ENCODE assay signal across 11 mouse cellular contexts in the genomic region with DNA sequence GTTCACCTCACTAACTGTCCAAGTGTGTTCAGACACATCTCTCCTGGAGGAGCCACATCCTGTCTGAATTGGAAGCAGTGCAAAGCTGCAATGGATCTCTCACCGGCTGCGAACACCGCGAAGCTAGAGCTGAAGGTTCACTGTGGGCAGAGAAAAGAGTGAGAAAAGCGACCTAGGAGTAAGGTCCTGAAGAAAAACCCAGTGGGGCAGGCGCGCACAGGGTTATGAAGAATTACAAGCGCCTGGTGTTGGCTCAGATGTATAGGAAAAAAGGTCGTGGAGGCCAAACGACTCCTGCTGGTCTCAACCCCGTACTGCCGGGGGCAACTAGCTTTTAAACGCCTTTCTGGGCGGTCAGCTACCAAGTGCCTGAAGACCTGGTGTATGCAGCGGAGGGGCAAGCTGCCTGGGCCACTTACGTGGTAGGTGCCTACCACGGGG. TPM values are rescaled to one million over a fixed set of nuclear protein-coding genes. Genes with fewer than 3 reads are reported as not detected.
DNase-seq lines count a peak whose midpoint lies in the region; ATAC-seq and TF ChIP-seq lines count a peak whose summit lies in the region.
"Had no signal": no experiment of that assay in that cellular context is flagged by ENCODE, and none has a peak within 500 bp of the region (broad histone marks: within the 10 kb centered on the region; RNA-seq: fewer than 3 reads in every experiment).

No protein-coding gene starts in this region.

- no peak for DNase-seq in heart, adult 2 months
- no peak for DNase-seq in heart, adult 8-10 months (ENCODE audit: low spot score)
- DNase-seq in R1 (ENCODE audit: low read depth, low spot score): peak; percentile 65
- DNase-seq in heart, postnatal 0 days (ENCODE audit: low spot score): no peak
- DNase-seq in liver, postnatal 0 days: peak; percentile 47
- no peak for DNase-seq in cerebellum, adult 18-20 months
- no peak for DNase-seq in adrenal gland, adult 18-20 months (ENCODE audit: low spot score in 2 of 2)

- no peaks in the 10 kb centered on the region for H3K36me3 ChIP-seq in heart, adult 2 months (ENCODE audit: control insufficient read depth, insufficient read depth, low read length)
- no peaks in the 10 kb centered on the region for H3K36me3 ChIP-seq in heart, postnatal 0 days (replicated peaks; ENCODE audit: control insufficient read depth, insufficient read depth, low read length)
- H3K36me3 ChIP-seq in liver, postnatal 0 days (replicated peaks; ENCODE audit: insufficient read depth, low read length): no peaks in the 10 kb centered on the region
- no peaks in the 10 kb centered on the region for H3K36me3 ChIP-seq in forebrain, embryonic 16.5 days (ENCODE audit: control insufficient read depth, insufficient read depth)

- H3K9ac ChIP-seq in heart, adult 2 months (ENCODE audit: low read depth, low read length): no peak overlapping the region
- no peak overlapping the region for H3K9ac ChIP-seq in heart, postnatal 0 days (replicated peaks; ENCODE audit: low read depth, low read length)
- H3K9ac ChIP-seq in liver, postnatal 0 days (replicated peaks): no peak overlapping the region
- no peak overlapping the region for H3K9ac ChIP-seq in forebrain, embryonic 16.5 days (replicated peaks; ENCODE audit: low read depth, low read length)

- WGBS in heart, adult 2 months: 18% methylated on average over 17 of the region's 17 CpGs
- 13% methylated on average over 17 of the region's 17 CpGs for WGBS in heart, postnatal 0 days
- WGBS in liver, postnatal 0 days (ENCODE audit: insufficient replicate concordance): 8% methylated on average over 17 of the region's 17 CpGs
- 3% methylated on average over 17 of the region's 17 CpGs for WGBS in forebrain, embryonic 16.5 days

- intact Hi-C loops in heart, adult 2 months (cut with DNase I): loop anchor here (5.0 kb wide), 1 partner anchor 214 kb away; no protein-coding TSS in a partner anchor

- 0 out of 2 replicates have a peak, but pooled peaks cover 2% of the 10 kb centered on the region for H3K4me1 ChIP-seq in heart, adult 2 months (ENCODE audit: control insufficient read depth, insufficient read depth, low read length)
- H3K4me1 ChIP-seq in heart, postnatal 0 days (ENCODE audit: control insufficient read depth, insufficient read depth): peaks cover 12% of the 10 kb centered on the region; the same call in 1 of the 2 replicates
- peaks cover 15% of the 10 kb centered on the region for H3K4me1 ChIP-seq in liver, postnatal 0 days (ENCODE audit: insufficient read depth)
- peaks cover 30% of the 10 kb centered on the region for H3K4me1 ChIP-seq in forebrain, embryonic 16.5 days (replicated peaks; ENCODE audit: control insufficient read depth, insufficient read depth, low read length)

- no peak for ATAC-seq in heart, postnatal 0 days (ENCODE audit: insufficient read depth, low read depth)
- ATAC-seq in liver, postnatal 0 days: no peak
- ATAC-seq in forebrain, embryonic 16.5 days: no peak

- TF ChIP-seq CTCF in heart, adult 2 months (IDR thresholded peaks at IDR 0.05): peak; percentile 56
- TF ChIP-seq CTCF in heart, postnatal 0 days (IDR thresholded peaks at IDR 0.05; ENCODE audit: low read depth): peak; percentile 27
- peak; percentile 53 for TF ChIP-seq CTCF in liver, postnatal 0 days (IDR thresholded peaks at IDR 0.05; ENCODE audit: low read depth)

- no peak overlapping the region for H3K4me3 ChIP-seq in heart, adult 2 months
- H3K4me3 ChIP-seq in heart, postnatal 0 days (ENCODE audit: low read depth, low read length): peak overlapping the region; percentile 61; the same call in 1 of the 2 replicates
- no peak overlapping the region for H3K4me3 ChIP-seq in liver, postnatal 0 days (ENCODE audit: low read depth, low read length)
- no peak overlapping the region for H3K4me3 ChIP-seq in forebrain, embryonic 16.5 days (replicated peaks; ENCODE audit: low read length)
- H3K4me3 ChIP-seq: erythroblast, embryonic 14.5 days had no signal

- H3K27me3 ChIP-seq in heart, adult 2 months (ENCODE audit: control insufficient read depth, insufficient read depth, low read length): peaks cover 16% of the 10 kb centered on the region
- peaks cover 91% of the 10 kb centered on the region for H3K27me3 ChIP-seq in heart, postnatal 0 days (ENCODE audit: control insufficient read depth, insufficient read depth, low read length)
- peaks cover 92% of the 10 kb centered on the region for H3K27me3 ChIP-seq in liver, postnatal 0 days (ENCODE audit: insufficient read depth, low read length)
- H3K27me3 ChIP-seq in forebrain, embryonic 16.5 days (replicated peaks; ENCODE audit: control insufficient read depth, insufficient read depth, low read length): peaks cover 67% of the 10 kb centered on the region

- H3K9me3 ChIP-seq in heart, postnatal 0 days (replicated peaks; ENCODE audit: control insufficient read depth, low read length): no peaks in the 10 kb centered on the region
- H3K9me3 ChIP-seq in liver, postnatal 0 days (ENCODE audit: low read length): no peaks in the 10 kb centered on the region
- H3K9me3 ChIP-seq in forebrain, embryonic 16.5 days (ENCODE audit: control insufficient read depth, low read length): no peaks in the 10 kb centered on the region

- peak overlapping the region; percentile 15; the same call in 1 of the 2 replicates for H3K27ac ChIP-seq in heart, adult 2 months
- H3K27ac ChIP-seq in heart, postnatal 0 days (ENCODE audit: low read depth): no peak overlapping the region
- 0 out of 2 replicates have a peak overlapping the region, but pooled peaks have one; percentile 13 for H3K27ac ChIP-seq in liver, postnatal 0 days (ENCODE audit: low read depth)
- H3K27ac ChIP-seq in forebrain, embryonic 16.5 days (ENCODE audit: low read length): no peak overlapping the region

- 0 out of 2 replicates have a peak overlapping the region, but pooled peaks have one; percentile 12 for H3K4me2 ChIP-seq in heart, postnatal 0 days (ENCODE audit: low read depth, low read length)
- H3K4me2 ChIP-seq in liver, postnatal 0 days (ENCODE audit: low read depth, low read length): 0 out of 2 replicates have a peak overlapping the region, but pooled peaks have one; percentile 9
- H3K4me2 ChIP-seq in forebrain, embryonic 16.5 days (ENCODE audit: low read length): no peak overlapping the region

- TF ChIP-seq POLR2A in heart, adult 2 months (IDR thresholded peaks at IDR 0.05; ENCODE audit: insufficient read depth, low read depth, low read length): no peak

- no peak for TF ChIP-seq EP300 in heart, adult 2 months (IDR thresholded peaks at IDR 0.05; ENCODE audit: insufficient read depth, low read depth, low read length)
- no peak for TF ChIP-seq EP300 in heart, postnatal 0 days (IDR thresholded peaks at IDR 0.05; ENCODE audit: low read depth)
- no peak for TF ChIP-seq EP300 in liver, postnatal 0 days (IDR thresholded peaks at IDR 0.05; ENCODE audit: low read depth)

- H3K79me2 ChIP-seq in heart, adult 2 months (replicated peaks; ENCODE audit: control insufficient read depth, insufficient read depth, low read length): no peaks in the 10 kb centered on the region

RNA-seq across cellular contexts. Expression of a gene that starts 1.4 kb away (rescaled TPM):
- 1 to 10 TPM; 5.5 to 5.7 TPM for total RNA-seq in heart, adult 2 months (2021)
- 6.9 and 7.5 TPM in 2 replicates for polyA plus RNA-seq in heart, adult 2 months (2012; rRNA removed)
- total RNA-seq in heart, adult 8-10 months (2022): 1 to 10 TPM; 4.1 to 6.6 (median 4.7) TPM
- 8.5 and 12.0 TPM in 2 replicates for total RNA-seq in heart, postnatal 0 days (2014; rRNA removed; ENCODE audit: low replicate concordance)
- 1.3 TPM in 2 replicates for polyA plus RNA-seq in heart, postnatal 0 days (2015; fragmentation: Nextera tagmentation; extraction: Ambion mirVana)
- 0.66 and 0.75 TPM in 2 replicates for polyA plus RNA-seq in liver, postnatal 0 days (2015; fragmentation: Nextera tagmentation; extraction: Ambion mirVana)
- polyA plus RNA-seq in forebrain, embryonic 16.5 days (2015; fragmentation: Nextera tagmentation; extraction: Ambion mirVana): 0.47 and 0.68 TPM in 2 replicates
- 10 to 100 TPM; 14.5 to 17.7 TPM for total RNA-seq in adrenal gland, adult 18-20 months (2021)

RNA-seq across cellular contexts. Expression of a gene that starts 19.2 kb away (rescaled TPM):
- total RNA-seq in heart, adult 2 months (2021): not detected
- not detected in 2 replicates for polyA plus RNA-seq in heart, adult 2 months (2012; rRNA removed)
- total RNA-seq in heart, adult 8-10 months (2022): not detected
- not detected in 2 replicates for total RNA-seq in heart, postnatal 0 days (2014; rRNA removed; ENCODE audit: low replicate concordance)
- polyA plus RNA-seq in heart, postnatal 0 days (2015; fragmentation: Nextera tagmentation; extraction: Ambion mirVana): not detected in 2 replicates
- not detected in 2 replicates for polyA plus RNA-seq in liver, postnatal 0 days (2015; fragmentation: Nextera tagmentation; extraction: Ambion mirVana)
- not detected in 2 replicates for polyA plus RNA-seq in forebrain, embryonic 16.5 days (2015; fragmentation: Nextera tagmentation; extraction: Ambion mirVana)
- total RNA-seq in adrenal gland, adult 18-20 months (2021): not detected
- total RNA-seq: ES-E14 had no signal
- polyA plus RNA-seq: erythroblast, embryonic 14.5 days; neural tube, embryonic 14.5 days had no signal

RNA-seq across cellular contexts. Expression of a gene that starts 55.3 kb away (rescaled TPM):
- total RNA-seq in heart, adult 2 months (2021): not detected
- 0.09 and 0.55 TPM in 2 replicates for polyA plus RNA-seq in heart, adult 2 months (2012; rRNA removed)
- total RNA-seq in heart, adult 8-10 months (2022): not detected
- not detected in 2 replicates for total RNA-seq in heart, postnatal 0 days (2014; rRNA removed; ENCODE audit: low replicate concordance)
- polyA plus RNA-seq in heart, postnatal 0 days (2015; fragmentation: Nextera tagmentation; extraction: Ambion mirVana): 0.05 and 0.07 TPM in 2 replicates
- not detected in 2 replicates for polyA plus RNA-seq in liver, postnatal 0 days (2015; fragmentation: Nextera tagmentation; extraction: Ambion mirVana)
- 0.23 and 0.26 TPM in 2 replicates for polyA plus RNA-seq in forebrain, embryonic 16.5 days (2015; fragmentation: Nextera tagmentation; extraction: Ambion mirVana)
- total RNA-seq in adrenal gland, adult 18-20 months (2021): not detected
- polyA plus RNA-seq: erythroblast, embryonic 14.5 days had no signal

Comparison
In these comparisons a context has a peak if more than half of its experiments do, and no peak if none do; other contexts are left out.
1. H3K27ac ChIP-seq: peak in heart, adult 2 months (single experiment) and liver, postnatal 0 days (single experiment); none in heart, postnatal 0 days (single experiment) and forebrain, embryonic 16.5 days (single experiment).
2. DNase-seq: peak in R1 (single experiment) and liver, postnatal 0 days (single experiment); none in heart, adult 2 months (0 of 2), heart, adult 8-10 months (single experiment), heart, postnatal 0 days (single experiment), cerebellum, adult 18-20 months (0 of 2) and adrenal gland, adult 18-20 months (0 of 2).
3. Peak in every context shown above with its lines, with median percentiles within 50 percentile points of each other: CTCF ChIP-seq.